10 mouse cellular contexts compared by ENCODE assay signal in genomic region chr3:59278254-59278533, GRCm38 (mm10).
"Had no signal": no experiment of that assay in that cellular context is flagged by ENCODE, and none has a peak within 500 bp of the region (broad histone marks: within the 10 kb centered on the region; RNA-seq: fewer than 3 reads in every experiment).

No protein-coding gene starts in this region.

- ATAC-seq: intestine, embryonic 16.5 days; liver, embryonic 12.5 days had no signal

- H3K4me1 ChIP-seq: limb, embryonic 15.5 days; liver, embryonic 12.5 days had no signal

- H3K9me3 ChIP-seq: limb, embryonic 15.5 days; liver, embryonic 12.5 days had no signal

- H3K4me2 ChIP-seq: limb, embryonic 15.5 days; liver, embryonic 12.5 days; lung, embryonic 14.5 days had no signal

- H3K9ac ChIP-seq: limb, embryonic 15.5 days; liver, embryonic 12.5 days; lung, embryonic 14.5 days had no signal

- H3K4me3 ChIP-seq: left cerebral cortex, adult 2 months; limb, embryonic 15.5 days; liver, embryonic 12.5 days had no signal

- H3K27me3 ChIP-seq: limb, embryonic 15.5 days; liver, embryonic 12.5 days had no signal

- DNase-seq: kidney, adult 8-10 months; kidney, postnatal 25 days; right cerebral cortex, adult 18-20 months; thymus, postnatal 4 days had no signal

- H3K27ac ChIP-seq: left cerebral cortex, adult 2 months; limb, embryonic 15.5 days; liver, embryonic 12.5 days; stomach, postnatal 0 days had no signal

- H3K36me3 ChIP-seq: limb, embryonic 15.5 days; liver, embryonic 12.5 days had no signal
